Mouse (Mus musculus) lung, embryonic 16.5 days (tissue): ENCODE measurements around the gene Tmem263. TPM values are rescaled to one million over a fixed set of nuclear protein-coding genes. Genes with fewer than 3 reads are reported as not detected.

ENCODE experiments used
- ATAC-seq: fragments of 200-750 bp; cut with Nextera tagmentation; 2 replicates; pipeline ENCODE4 v1.8.0; 2017; ENCODE audit warnings: low read depth, mild to moderate bottlenecking, moderate library complexity
- H3K27ac ChIP-seq: fragments of 300-500 bp; sonication (generic); 2 replicates; pipeline ENCODE4 v1.5.1; 2014; ENCODE audit warnings: mild to moderate bottlenecking, control low read depth, low read length
- H3K27me3 ChIP-seq: fragments of 300-500 bp; sonication (generic); 2 replicates; pipeline ENCODE4 v1.6.1; 2014; ENCODE audit warnings: low read depth, low read length, mixed read lengths; ENCODE audit not compliant: control insufficient read depth, insufficient read depth
- H3K36me3 ChIP-seq: fragments of 300-500 bp; sonication (generic); 2 replicates; pipeline ENCODE4 v1.6.1; 2014; ENCODE audit warnings: low read length; ENCODE audit not compliant: control insufficient read depth, insufficient read depth
- H3K4me1 ChIP-seq: fragments of 300-500 bp; sonication (generic); replicated peaks from 2 replicates; pipeline ENCODE4 v1.6.1; 2014; ENCODE audit warnings: low read length, mixed read lengths; ENCODE audit not compliant: control insufficient read depth, insufficient read depth
- H3K4me2 ChIP-seq: fragments of 300-500 bp; sonication (generic); 2 replicates; pipeline ENCODE4 v1.6.1; 2014; ENCODE audit warnings: low read depth, low read length, control low read depth
- H3K4me3 ChIP-seq: fragments of 300-500 bp; sonication (generic); 2 replicates; pipeline ENCODE4 v1.5.1; 2014; ENCODE audit warnings: mild to moderate bottlenecking, low read length, control low read depth
- H3K9ac ChIP-seq: fragments of 300-500 bp; sonication (generic); 2 replicates; pipeline ENCODE4 v1.6.1; 2014; ENCODE audit warnings: low read length, control low read depth
- H3K9me3 ChIP-seq: fragments of 300-500 bp; sonication (generic); 2 replicates; pipeline ENCODE4 v1.6.1; 2016; ENCODE audit warnings: low read length; ENCODE audit not compliant: control insufficient read depth
- WGBS: fragments of 180-500 bp; shearing (Covaris S2); extraction: QIAGEN DNeasy Blood & Tissue Kit; methylation state at CpG from one replicate; pipeline ENCODE4 v1.1.7; 2014; 5-methylcytosine and 5-hydroxymethylcytosine counted together
- polyA plus RNA-seq: library from polyadenylated mRNA; unstranded; fragments of >200 nt; fragmentation: Nextera tagmentation; extraction: Ambion mirVana; gene quantifications from 2 replicates; pipeline ENCODE4 v1.2.1, GENCODE M21; 2015

The Tmem263 gene
- polyA plus RNA-seq, 1 experiment from 2014 or later = 74.5 TPM

- H3K36me3 ChIP-seq = peaks cover 8% of the 10 kb centered on the region
- H3K4me2 ChIP-seq = peak overlapping the region; percentile 53
- peaks cover 12% of the 10 kb centered on the region for H3K4me1 ChIP-seq
- no peaks in the 10 kb centered on the region for H3K9me3 ChIP-seq
- peak overlapping the region; percentile 7 for H3K9ac ChIP-seq
- WGBS = 16% methylated on average over 7 of the region's 7 CpGs
- H3K27me3 ChIP-seq = no peaks in the 10 kb centered on the region
- peak overlapping the region; percentile 67 for H3K4me3 ChIP-seq
- peak; percentile 41; the same call in 1 of the 2 replicates for ATAC-seq
- peak overlapping the region; percentile 24; the same call in 1 of the 2 replicates for H3K27ac ChIP-seq
Observed at GRCm38 (mm10) chr10:85128453-85128852, 26.0 kb downstream of the Tmem263 start.

GRCm38 (mm10) chr10:85136573-85136972 is 34.1 kb downstream of the Tmem263 start:
- WGBS = 85% methylated on average over 6 of the region's 6 CpGs
- H3K4me2 ChIP-seq = no peak overlapping the region
- no peak overlapping the region for H3K9ac ChIP-seq
- no peak for ATAC-seq
- no peaks in the 10 kb centered on the region for H3K9me3 ChIP-seq
- H3K36me3 ChIP-seq = peaks cover 6% of the 10 kb centered on the region
- H3K4me3 ChIP-seq = no peak overlapping the region
- no peaks in the 10 kb centered on the region for H3K27me3 ChIP-seq
- H3K4me1 ChIP-seq = no peaks in the 10 kb centered on the region
- no peak overlapping the region for H3K27ac ChIP-seq

GRCm38 (mm10) chr10:85141465-85141864 is 39.0 kb downstream of the Tmem263 start:
- Histone ChIP-seq H3K4me1 (no peaks in the 10 kb centered on the region), H3K9me3 (no peaks in the 10 kb centered on the region), H3K27ac (no peak overlapping the region), H3K27me3 (no peaks in the 10 kb centered on the region), H3K4me3 (no peak overlapping the region), H3K36me3 (peaks cover 13% of the 10 kb centered on the region), H3K4me2 (no peak overlapping the region), H3K9ac (no peak overlapping the region)
- ATAC-seq = no peak
- 79% methylated on average over 9 of the region's 9 CpGs for WGBS

- H3K9me3 ChIP-seq = no peaks in the 10 kb centered on the region
- H3K4me2 ChIP-seq = no peak overlapping the region
- no peaks in the 10 kb centered on the region for H3K27me3 ChIP-seq
- no peak overlapping the region for H3K4me3 ChIP-seq
- no peak overlapping the region for H3K27ac ChIP-seq
- 81% methylated on average over 14 of the region's 14 CpGs for WGBS
- ATAC-seq = no peak
- H3K4me1 ChIP-seq = no peaks in the 10 kb centered on the region
- peaks cover 15% of the 10 kb centered on the region for H3K36me3 ChIP-seq
- H3K9ac ChIP-seq = no peak overlapping the region
Observed at GRCm38 (mm10) chr10:85146282-85146681, 43.9 kb downstream of the Tmem263 start.

GRCm38 (mm10) chr10:85149226-85149625 is 46.8 kb downstream of the Tmem263 start:
- no peak for ATAC-seq

GRCm38 (mm10) chr10:85154195-85154594 is 51.8 kb downstream of the Tmem263 start:
- Histone ChIP-seq H3K27ac (no peak overlapping the region), H3K36me3 (no peaks in the 10 kb centered on the region), H3K4me3 (no peak overlapping the region), H3K9ac (no peak overlapping the region), H3K4me2 (no peak overlapping the region), H3K27me3 (no peaks in the 10 kb centered on the region), H3K9me3 (no peaks in the 10 kb centered on the region), H3K4me1 (no peaks in the 10 kb centered on the region)
- WGBS = 8% methylated on average over 2 of the region's 2 CpGs
- ATAC-seq = no peak

More at GRCm38 (mm10) chr10:85149226-85149625, 46.8 kb downstream of the Tmem263 start:
- Histone ChIP-seq H3K9me3 (no peaks in the 10 kb centered on the region), H3K9ac (no peak overlapping the region), H3K4me3 (no peak overlapping the region), H3K36me3 (peaks cover 8% of the 10 kb centered on the region; the same call in 1 of the 2 replicates), H3K27ac (no peak overlapping the region), H3K27me3 (no peaks in the 10 kb centered on the region), H3K4me1 (no peaks in the 10 kb centered on the region), H3K4me2 (no peak overlapping the region)
- whole genome bisulfite sequencing = 89% methylated on average over 5 of the region's 5 CpGs

GRCm38 (mm10) chr10:85157451-85157850 is 55.0 kb downstream of the Tmem263 start:
- no peak overlapping the region for H3K4me3 ChIP-seq
- H3K9me3 ChIP-seq = no peaks in the 10 kb centered on the region
- ATAC-seq = no peak
- H3K36me3 ChIP-seq = no peaks in the 10 kb centered on the region
- H3K27ac ChIP-seq = no peak overlapping the region
- peaks cover under 1% of the 10 kb centered on the region for H3K4me1 ChIP-seq
- H3K27me3 ChIP-seq = no peaks in the 10 kb centered on the region
- 89% methylated on average over 7 of the region's 7 CpGs for WGBS
- H3K9ac ChIP-seq = no peak overlapping the region
- H3K4me2 ChIP-seq = no peak overlapping the region

GRCm38 (mm10) chr10:85159989-85160619 is 57.7 kb downstream of the Tmem263 start:
- no peak overlapping the region for H3K9ac ChIP-seq
- H3K4me1 ChIP-seq = peaks cover 2% of the 10 kb centered on the region
- whole genome bisulfite sequencing = 62% methylated on average over 1 of the region's 1 CpGs
- no peak for ATAC-seq
- H3K27ac ChIP-seq = no peak overlapping the region
- H3K4me2 ChIP-seq = no peak overlapping the region
- H3K27me3 ChIP-seq = no peaks in the 10 kb centered on the region
- no peak overlapping the region for H3K4me3 ChIP-seq
- no peaks in the 10 kb centered on the region for H3K36me3 ChIP-seq
- H3K9me3 ChIP-seq = no peaks in the 10 kb centered on the region

GRCm38 (mm10) chr10:85161745-85162351 is 59.4 kb downstream of the Tmem263 start:
- Histone ChIP-seq H3K27me3 (no peaks in the 10 kb centered on the region), H3K9ac (no peak overlapping the region), H3K36me3 (no peaks in the 10 kb centered on the region), H3K9me3 (no peaks in the 10 kb centered on the region), H3K27ac (no peak overlapping the region), H3K4me2 (0 out of 2 replicates have a peak overlapping the region, but pooled peaks have one; percentile 3), H3K4me3 (no peak overlapping the region), H3K4me1 (peaks cover 2% of the 10 kb centered on the region)
- peak; percentile 83 for ATAC-seq
- WGBS = 69% methylated on average over 5 of the region's 5 CpGs
